Mouse (Mus musculus) skeletal muscle tissue, adult 2 months (tissue): Measurements from ENCODE around the gene Eef1akmt3.
"Not testable (repeated sequence)": the region's sequence is repeated elsewhere in the genome, so short reads cannot be mapped to it uniquely, and the experiment has no call there.

Experiments
- DNase-seq: peaks from one replicate; pipeline ENCODE4 v3.0.0-alpha.2; 2012; ENCODE audit warnings: low read depth, low spot score

Gene Eef1akmt3

GRCm38 (mm10) chr10:127041274-127041766 lies at the start of gene Eef1akmt3, which contains the start of gene Mettl1:
Gene Eef1akmt3, minus strand, starts transcription at chr10:127041513.
Gene Mettl1, plus strand, starts transcription at chr10:127041414.
- DNase-seq = no peak

- no peak for DNase-seq
Measured at GRCm38 (mm10) chr10:127090560-127091411, 49.5 kb upstream of the Eef1akmt3 start.

GRCm38 (mm10) chr10:127085633-127086032 lies 44.3 kb upstream of the Eef1akmt3 start:
- no peak for DNase-seq

GRCm38 (mm10) chr10:127085052-127085451 lies 43.7 kb upstream of the Eef1akmt3 start:
- DNase-seq = no peak

GRCm38 (mm10) chr10:127083915-127084306 lies 42.6 kb upstream of the Eef1akmt3 start:
- no peak for DNase-seq

- no peak for DNase-seq
Measured at GRCm38 (mm10) chr10:127083292-127083914, 42.1 kb upstream of the Eef1akmt3 start.

GRCm38 (mm10) chr10:127081996-127082620 lies 40.8 kb upstream of the Eef1akmt3 start:
- no peak for DNase-seq

- no peak for DNase-seq
Measured at GRCm38 (mm10) chr10:127080901-127081780, 39.8 kb upstream of the Eef1akmt3 start.

GRCm38 (mm10) chr10:127079665-127080391 lies 38.5 kb upstream of the Eef1akmt3 start:
- no peak for DNase-seq

GRCm38 (mm10) chr10:127078677-127079575 lies 37.6 kb upstream of the Eef1akmt3 start:
- DNase-seq = no peak

- DNase-seq = no peak
Measured at GRCm38 (mm10) chr10:127078001-127078676, 36.8 kb upstream of the Eef1akmt3 start.

- no peak for DNase-seq
Measured at GRCm38 (mm10) chr10:127077515-127077914, 36.2 kb upstream of the Eef1akmt3 start.

- no peak for DNase-seq
Measured at GRCm38 (mm10) chr10:127076082-127076481, 34.8 kb upstream of the Eef1akmt3 start.

- no peak for DNase-seq
Measured at GRCm38 (mm10) chr10:127075651-127076050, 34.3 kb upstream of the Eef1akmt3 start.

- DNase-seq = no peak
Measured at GRCm38 (mm10) chr10:127075080-127075479, 33.8 kb upstream of the Eef1akmt3 start, which contains the start of gene Agap2. Gene Agap2, plus strand, starts transcription at chr10:127075284.

- no peak for DNase-seq
Measured at GRCm38 (mm10) chr10:127073981-127074380, 32.7 kb upstream of the Eef1akmt3 start.

- not testable (repeated sequence) for DNase-seq
Measured at GRCm38 (mm10) chr10:127072969-127073368, 31.7 kb upstream of the Eef1akmt3 start.

GRCm38 (mm10) chr10:127072270-127072669 lies 31.0 kb upstream of the Eef1akmt3 start:
- not testable (repeated sequence) for DNase-seq

GRCm38 (mm10) chr10:127071203-127071602 lies 29.9 kb upstream of the Eef1akmt3 start:
- DNase-seq = no peak
